Mouse (Mus musculus) hindbrain, postnatal 0 days (tissue): Measurements from ENCODE around the gene Spata31d1b. TPM values are rescaled to one million over a fixed set of nuclear protein-coding genes. Genes with fewer than 3 reads are reported as not detected.
"Not testable (repeated sequence)": the region's sequence is repeated elsewhere in the genome, so short reads cannot be mapped to it uniquely, and the experiment has no call there.

Experiments used
- ATAC-seq: fragments of 200-750 bp; cut with Nextera tagmentation; 2 replicates; pipeline ENCODE4 v1.8.0; 2017; ENCODE audit warnings: mild to moderate bottlenecking, moderate TSS enrichment, moderate library complexity
- DNase-seq: peaks from one replicate; pipeline ENCODE4 v3.0.0-alpha.2; 2015; ENCODE audit warnings: low spot score
- H3K27ac ChIP-seq: fragments of 300-500 bp; sonication (generic); 2 replicates; pipeline ENCODE4 v1.5.1; 2014; ENCODE audit warnings: mild to moderate bottlenecking
- H3K27me3 ChIP-seq: fragments of 300-500 bp; sonication (generic); 2 replicates; pipeline ENCODE4 v1.6.1; 2014; ENCODE audit warnings: low read length, mixed read lengths; ENCODE audit not compliant: insufficient read depth
- H3K36me3 ChIP-seq: fragments of 300-500 bp; sonication (generic); 2 replicates; pipeline ENCODE4 v1.6.1; 2014; ENCODE audit warnings: low read length, mixed read lengths; ENCODE audit not compliant: insufficient read depth
- H3K4me1 ChIP-seq: fragments of 300-500 bp; sonication (generic); 2 replicates; pipeline ENCODE4 v1.6.1; 2014; ENCODE audit warnings: antibody characterized with exemption, low read length, mixed read lengths; ENCODE audit not compliant: insufficient read depth
- H3K4me2 ChIP-seq: fragments of 300-500 bp; sonication (generic); 2 replicates; pipeline ENCODE4 v1.6.1; 2014; ENCODE audit warnings: low read depth, mild to moderate bottlenecking, low read length, moderate library complexity, mixed read lengths
- H3K4me3 ChIP-seq: fragments of 300-500 bp; sonication (generic); 2 replicates; pipeline ENCODE4 v1.5.1; 2014; ENCODE audit warnings: low read length
- H3K9ac ChIP-seq: fragments of 300-500 bp; sonication (generic); replicated peaks from 2 replicates; pipeline ENCODE4 v1.6.1; 2014; ENCODE audit warnings: mild to moderate bottlenecking, low read length, moderate library complexity, mixed read lengths
- H3K9me3 ChIP-seq: fragments of 300-500 bp; sonication (generic); 2 replicates; pipeline ENCODE4 v1.6.1; 2016; ENCODE audit warnings: low read length, mixed read lengths
- CTCF ChIP-seq: IDR thresholded peaks from 2 replicates; pipeline ENCODE4 v1.5.1; 2016; ENCODE audit warnings: antibody characterized with exemption, control low read depth, low read depth
- WGBS: fragments of 180-500 bp; shearing (Covaris S2); extraction: QIAGEN DNeasy Blood & Tissue Kit; methylation state at CpG from one replicate; pipeline ENCODE4 v1.1.7; 2014; 5-methylcytosine and 5-hydroxymethylcytosine counted together
- polyA plus RNA-seq: library from polyadenylated mRNA; unstranded; fragments of >200 nt; fragmentation: Nextera tagmentation; extraction: Ambion mirVana; gene quantifications from 2 replicates; pipeline ENCODE4 v1.2.1, GENCODE M21; 2015
- total RNA-seq: library from RNA; depleted of rRNA; stranded (reverse); fragments of >200 nt; gene quantifications from 2 replicates; pipeline ENCODE4 v1.2.3, GENCODE M21; 2014

Spata31d1b gene
- total and polyA plus RNA-seq, 2 experiments from 2014 or later: 0.21 TPM; not detected in 1

- Histone ChIP-seq H3K27ac (no peak overlapping the region), H3K36me3 (no peaks in the 10 kb centered on the region), H3K4me1 (no peaks in the 10 kb centered on the region), H3K4me3 (no peak overlapping the region), H3K9ac (no peak overlapping the region), H3K27me3 (no peaks in the 10 kb centered on the region), H3K4me2 (no peak overlapping the region), H3K9me3 (no peaks in the 10 kb centered on the region)
- ATAC-seq (no peak), DNase-seq (no peak)
- no peak for TF ChIP-seq CTCF
- WGBS: 15% methylated on average over 10 of the region's 10 CpGs
Observed at GRCm38 (mm10) chr13:59691478-59691877, 20.6 kb upstream of the Spata31d1b start.

GRCm38 (mm10) chr13:59694008-59694407 lies 18.1 kb upstream of the Spata31d1b start, which contains the start of gene 4921517D22Rik:
TSS of gene 4921517D22Rik (minus strand) at chr13:59694108.
- Histone ChIP-seq H3K36me3 (no peaks in the 10 kb centered on the region), H3K27ac (no peak within 1 kb of the TSS), H3K4me1 (no peaks in the 10 kb centered on the region), H3K9ac (no peak within 1 kb of the TSS), H3K27me3 (no peaks in the 10 kb centered on the region), H3K4me2 (no peak within 1 kb of the TSS), H3K4me3 (no peak within 1 kb of the TSS), H3K9me3 (no peaks in the 10 kb centered on the region)
- WGBS: 91% methylated on average over 3 of the region's 3 CpGs
- no peak for TF ChIP-seq CTCF
- DNase-seq (no peak), ATAC-seq (no peak)

GRCm38 (mm10) chr13:59695781-59696180 lies 16.3 kb upstream of the Spata31d1b start:
- H3K27ac ChIP-seq: no peak overlapping the region
- H3K9ac ChIP-seq: no peak overlapping the region
- TF ChIP-seq CTCF: no peak
- H3K36me3 ChIP-seq: no peaks in the 10 kb centered on the region
- no peaks in the 10 kb centered on the region for H3K9me3 ChIP-seq
- WGBS: 92% methylated on average over 7 of the region's 7 CpGs
- no peaks in the 10 kb centered on the region for H3K27me3 ChIP-seq
- H3K4me3 ChIP-seq: no peak overlapping the region
- no peak overlapping the region for H3K4me2 ChIP-seq
- DNase-seq (no peak), ATAC-seq (no peak)
- H3K4me1 ChIP-seq: no peaks in the 10 kb centered on the region

GRCm38 (mm10) chr13:59699131-59699530 lies 13.0 kb upstream of the Spata31d1b start:
- ATAC-seq: no peak
- Histone ChIP-seq H3K27me3 (no peaks in the 10 kb centered on the region), H3K4me3 (no peak overlapping the region), H3K9me3 (no peaks in the 10 kb centered on the region), H3K4me2 (no peak overlapping the region), H3K4me1 (no peaks in the 10 kb centered on the region), H3K9ac (no peak overlapping the region), H3K36me3 (no peaks in the 10 kb centered on the region), H3K27ac (no peak overlapping the region)
- no peak for DNase-seq
- WGBS: 87% methylated on average over 8 of the region's 8 CpGs
- TF ChIP-seq CTCF: no peak

GRCm38 (mm10) chr13:59700137-59700536 lies 11.9 kb upstream of the Spata31d1b start:
- not testable (repeated sequence) for H3K27ac ChIP-seq, ATAC-seq, H3K9ac ChIP-seq, H3K4me1 ChIP-seq, H3K36me3 ChIP-seq, H3K9me3 ChIP-seq, H3K4me2 ChIP-seq, DNase-seq, H3K4me3 ChIP-seq, H3K27me3 ChIP-seq
- 52% methylated on average over 1 of the region's 1 CpGs for WGBS

GRCm38 (mm10) chr13:59703514-59703913 lies 8.6 kb upstream of the Spata31d1b start:
- H3K9me3 ChIP-seq: no peaks in the 10 kb centered on the region
- H3K4me3 ChIP-seq: no peak overlapping the region
- H3K4me1 ChIP-seq: no peaks in the 10 kb centered on the region
- H3K4me2 ChIP-seq: no peak overlapping the region
- H3K27me3 ChIP-seq: no peaks in the 10 kb centered on the region
- DNase-seq: no peak
- TF ChIP-seq CTCF: no peak
- H3K36me3 ChIP-seq: no peaks in the 10 kb centered on the region
- H3K9ac ChIP-seq: no peak overlapping the region
- no peak for ATAC-seq
- WGBS: 86% methylated on average over 12 of the region's 12 CpGs
- no peak overlapping the region for H3K27ac ChIP-seq

GRCm38 (mm10) chr13:59704562-59704961 lies 7.5 kb upstream of the Spata31d1b start:
- Histone ChIP-seq H3K9me3 (no peaks in the 10 kb centered on the region), H3K27ac (no peak overlapping the region), H3K4me3 (no peak overlapping the region), H3K36me3 (no peaks in the 10 kb centered on the region), H3K9ac (no peak overlapping the region), H3K27me3 (no peaks in the 10 kb centered on the region), H3K4me2 (no peak overlapping the region), H3K4me1 (no peaks in the 10 kb centered on the region)
- DNase-seq (peak; percentile 22), ATAC-seq (peak; percentile 56; the same call in 1 of the 2 replicates)
- 55% methylated on average over 12 of the region's 12 CpGs for WGBS
- peak; percentile 58 for TF ChIP-seq CTCF
